Mouse (Mus musculus): Measurements from ENCODE around the gene Cox8a. TPM values are rescaled to one million over a fixed set of nuclear protein-coding genes. Genes with fewer than 3 reads are reported as not detected.
A peak's percentile ranks its signal among the peaks of the same experiment; 100 is the strongest.

Cox8a gene
- 781 and 789 TPM in 2 replicates for polyA plus RNA-seq (2016; fragmentation: Nextera tagmentation; extraction: Ambion mirVana)

GRCm38 (mm10) chr19:7217162-7217925 is at the start of gene Cox8a:
Cox8a (minus strand) TSS chr19:7217616.
- H3K4me3 ChIP-seq (replicated peaks) = peak within 1 kb of the TSS; percentile 93
- peak; percentile 98 for ATAC-seq (ENCODE audit: low FRiP score)
- H3K36me3 ChIP-seq (replicated peaks) = peaks cover 34% of the 10 kb centered on the region
- no peaks in the 10 kb centered on the region for H3K27me3 ChIP-seq
- no peaks in the 10 kb centered on the region for H3K9me3 ChIP-seq
- H3K27ac ChIP-seq = peak within 1 kb of the TSS; percentile 82
- WGBS = under 1% methylated on average over 49 of the region's 50 CpGs
- H3K4me1 ChIP-seq = peaks cover 25% of the 10 kb centered on the region
- H3K9ac ChIP-seq = peak within 1 kb of the TSS; percentile 81
- H3K4me2 ChIP-seq = peak within 1 kb of the TSS; percentile 81

GRCm38 (mm10) chr19:7266421-7266831 is 49.0 kb upstream of the Cox8a start:
- Histone ChIP-seq H3K36me3 (replicated peaks) (peaks cover 16% of the 10 kb centered on the region), H3K27ac (peak overlapping the region; percentile 100), H3K4me3 (replicated peaks) (peak overlapping the region; percentile 90), H3K9me3 (no peaks in the 10 kb centered on the region), H3K4me2 (peak overlapping the region; percentile 97), H3K9ac (peak overlapping the region; percentile 98), H3K4me1 (peaks cover 62% of the 10 kb centered on the region), H3K27me3 (no peaks in the 10 kb centered on the region)
- WGBS = 11% methylated on average over 4 of the region's 4 CpGs
- no peak for ATAC-seq (ENCODE audit: low FRiP score)

- Histone ChIP-seq H3K9ac (peak overlapping the region; percentile 98), H3K4me2 (peak overlapping the region; percentile 97), H3K4me3 (replicated peaks) (peak overlapping the region; percentile 13; the same call in 1 of the 2 replicates), H3K4me1 (peaks cover 54% of the 10 kb centered on the region), H3K27me3 (no peaks in the 10 kb centered on the region), H3K9me3 (no peaks in the 10 kb centered on the region), H3K36me3 (replicated peaks) (peaks cover 8% of the 10 kb centered on the region), H3K27ac (peak overlapping the region; percentile 100)
- WGBS = 4% methylated on average over 12 of the region's 14 CpGs
- ATAC-seq (ENCODE audit: low FRiP score) = peak; percentile 51
Observed at GRCm38 (mm10) chr19:7265478-7266191, 48.2 kb upstream of the Cox8a start.

GRCm38 (mm10) chr19:7264766-7265331 is 47.4 kb upstream of the Cox8a start:
- peaks cover under 1% of the 10 kb centered on the region; the same call in 1 of the 2 replicates for H3K36me3 ChIP-seq (replicated peaks)
- peak overlapping the region; percentile 44 for H3K9ac ChIP-seq
- 2% methylated on average over 6 of the region's 6 CpGs for WGBS
- H3K4me3 ChIP-seq (replicated peaks) = no peak overlapping the region
- no peaks in the 10 kb centered on the region for H3K9me3 ChIP-seq
- peaks cover 46% of the 10 kb centered on the region for H3K4me1 ChIP-seq
- H3K27me3 ChIP-seq = no peaks in the 10 kb centered on the region
- H3K27ac ChIP-seq = peak overlapping the region; percentile 100
- no peak for ATAC-seq (ENCODE audit: low FRiP score)
- H3K4me2 ChIP-seq = peak overlapping the region; percentile 97

- no peaks in the 10 kb centered on the region for H3K9me3 ChIP-seq
- peak overlapping the region; percentile 100 for H3K27ac ChIP-seq
- peak overlapping the region; percentile 97 for H3K4me2 ChIP-seq
- H3K4me1 ChIP-seq = peaks cover 40% of the 10 kb centered on the region
- ATAC-seq (ENCODE audit: low FRiP score) = no peak
- no peaks in the 10 kb centered on the region for H3K36me3 ChIP-seq (replicated peaks)
- WGBS = 17% methylated on average over 9 of the region's 9 CpGs
- peak overlapping the region; percentile 44 for H3K9ac ChIP-seq
- H3K4me3 ChIP-seq (replicated peaks) = no peak overlapping the region
- H3K27me3 ChIP-seq = no peaks in the 10 kb centered on the region
Observed at GRCm38 (mm10) chr19:7264088-7264765, 46.8 kb upstream of the Cox8a start.

- WGBS = 91% methylated on average over 1 of the region's 1 CpGs
- H3K27ac ChIP-seq = no peak overlapping the region
- H3K4me2 ChIP-seq = no peak overlapping the region
- H3K4me1 ChIP-seq = peaks cover 34% of the 10 kb centered on the region
- no peak overlapping the region for H3K4me3 ChIP-seq (replicated peaks)
- H3K9me3 ChIP-seq = no peaks in the 10 kb centered on the region
- H3K36me3 ChIP-seq (replicated peaks) = no peaks in the 10 kb centered on the region
- no peak overlapping the region for H3K9ac ChIP-seq
- ATAC-seq (ENCODE audit: low FRiP score) = no peak
- no peaks in the 10 kb centered on the region for H3K27me3 ChIP-seq
Observed at GRCm38 (mm10) chr19:7262592-7262991, 45.2 kb upstream of the Cox8a start.

- WGBS = 91% methylated on average over 3 of the region's 3 CpGs
- H3K4me1 ChIP-seq = peaks cover 28% of the 10 kb centered on the region
- H3K27ac ChIP-seq = no peak overlapping the region
- H3K36me3 ChIP-seq (replicated peaks) = no peaks in the 10 kb centered on the region
- H3K9me3 ChIP-seq = no peaks in the 10 kb centered on the region
- no peak for ATAC-seq (ENCODE audit: low FRiP score)
- no peaks in the 10 kb centered on the region for H3K27me3 ChIP-seq
- H3K4me2 ChIP-seq = no peak overlapping the region
- H3K4me3 ChIP-seq (replicated peaks) = no peak overlapping the region
- H3K9ac ChIP-seq = no peak overlapping the region
Observed at GRCm38 (mm10) chr19:7261964-7262363, 44.5 kb upstream of the Cox8a start.

GRCm38 (mm10) chr19:7261476-7261875 is 44.1 kb upstream of the Cox8a start:
- H3K27me3 ChIP-seq = no peaks in the 10 kb centered on the region
- ATAC-seq (ENCODE audit: low FRiP score) = no peak
- no peaks in the 10 kb centered on the region for H3K36me3 ChIP-seq (replicated peaks)
- H3K9ac ChIP-seq = no peak overlapping the region
- H3K4me2 ChIP-seq = no peak overlapping the region
- peaks cover 23% of the 10 kb centered on the region for H3K4me1 ChIP-seq
- no peak overlapping the region for H3K4me3 ChIP-seq (replicated peaks)
- no peaks in the 10 kb centered on the region for H3K9me3 ChIP-seq
- no peak overlapping the region for H3K27ac ChIP-seq
- 89% methylated on average over 1 of the region's 1 CpGs for WGBS

GRCm38 (mm10) chr19:7257881-7258280 is 40.5 kb upstream of the Cox8a start:
- WGBS = 87% methylated on average over 5 of the region's 5 CpGs
- ATAC-seq (ENCODE audit: low FRiP score) = no peak

GRCm38 (mm10) chr19:7246021-7246420 is 28.6 kb upstream of the Cox8a start:
- Histone ChIP-seq H3K36me3 (replicated peaks) (no peaks in the 10 kb centered on the region), H3K4me2 (no peak overlapping the region), H3K4me1 (peaks cover 5% of the 10 kb centered on the region), H3K27me3 (no peaks in the 10 kb centered on the region; the same call in 1 of the 2 replicates), H3K9me3 (no peaks in the 10 kb centered on the region), H3K4me3 (replicated peaks) (no peak overlapping the region), H3K9ac (no peak overlapping the region), H3K27ac (no peak overlapping the region)
- no peak for ATAC-seq (ENCODE audit: low FRiP score)
- 85% methylated on average over 3 of the region's 3 CpGs for WGBS

More at GRCm38 (mm10) chr19:7257881-7258280, 40.5 kb upstream of the Cox8a start:
- Histone ChIP-seq H3K9ac (no peak overlapping the region), H3K9me3 (no peaks in the 10 kb centered on the region), H3K36me3 (replicated peaks) (no peaks in the 10 kb centered on the region), H3K27ac (no peak overlapping the region), H3K27me3 (no peaks in the 10 kb centered on the region), H3K4me3 (replicated peaks) (no peak overlapping the region), H3K4me2 (no peak overlapping the region), H3K4me1 (no peaks in the 10 kb centered on the region)

- peaks cover 32% of the 10 kb centered on the region for H3K4me1 ChIP-seq
- H3K27me3 ChIP-seq = no peaks in the 10 kb centered on the region; the same call in 1 of the 2 replicates
- ATAC-seq (ENCODE audit: low FRiP score) = peak; percentile 97
- peak within 1 kb of the TSS; percentile 87 for H3K27ac ChIP-seq
- H3K36me3 ChIP-seq (replicated peaks) = peaks cover 13% of the 10 kb centered on the region; the same call in 1 of the 2 replicates
- no peaks in the 10 kb centered on the region for H3K9me3 ChIP-seq
- peak within 1 kb of the TSS; percentile 83 for H3K9ac ChIP-seq
- peak within 1 kb of the TSS; percentile 66 for H3K4me3 ChIP-seq (replicated peaks)
- WGBS = under 1% methylated on average over 80 of the region's 80 CpGs
- H3K4me2 ChIP-seq = peak within 1 kb of the TSS; percentile 99
Observed at GRCm38 (mm10) chr19:7240782-7241690, 23.6 kb upstream of the Cox8a start, which contains the start of gene Naa40. Naa40 (minus strand) TSS chr19:7241183.

Measured in forebrain, embryonic 12.5 days (tissue).